Comparison of ENCODE assay signal across 34 mouse cellular contexts in the genomic region with DNA sequence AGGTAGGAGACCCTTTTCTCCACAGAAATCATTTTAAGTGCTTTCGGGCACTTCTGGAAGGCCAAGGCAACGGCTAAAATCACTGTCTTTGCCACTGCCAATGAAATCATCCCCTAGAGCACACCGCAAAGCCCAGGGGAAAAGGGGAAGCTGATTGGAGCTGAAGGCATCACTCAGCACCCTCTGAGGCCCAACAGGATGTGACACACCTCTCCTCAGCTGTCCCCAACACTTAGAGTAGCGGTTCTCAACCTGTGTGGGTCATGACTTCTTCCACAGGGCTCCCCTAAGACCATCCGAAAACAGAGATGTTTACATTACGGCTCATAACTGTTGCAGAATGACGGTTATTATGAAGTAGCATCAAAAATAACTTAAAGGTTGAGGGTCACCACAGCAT. TPM values are rescaled to one million over a fixed set of nuclear protein-coding genes. Genes with fewer than 3 reads are reported as not detected.
DNase-seq lines count a peak whose midpoint lies in the region; ATAC-seq and TF ChIP-seq lines count a peak whose summit lies in the region.
"Had no signal": no experiment of that assay in that cellular context is flagged by ENCODE, and none has a peak within 500 bp of the region (broad histone marks: within the 10 kb centered on the region; RNA-seq: fewer than 3 reads in every experiment).

No protein-coding gene starts in this region.

- no peak for TF ChIP-seq RAD21 in CH12.LX (IDR thresholded peaks at IDR 0.05; ENCODE audit: low read depth, low read length)

- H3K79me2 ChIP-seq in CH12.LX (replicated peaks; ENCODE audit: control insufficient read depth, extremely low read depth, insufficient read depth, poor library complexity, severe bottlenecking), result no peaks in the 10 kb centered on the region

- TF ChIP-seq CTCF in CH12.LX (conservative IDR thresholded peaks at IDR 0.05 in 1 of 2, IDR thresholded peaks at IDR 0.05 in 1 of 2; ENCODE audit: low read depth in 2 of 2, low read length in 2 of 2), result no peak
- no peak for TF ChIP-seq CTCF in layer of hippocampus, adult 2 months (conservative IDR thresholded peaks at IDR 0.05)

- WGBS in forebrain, embryonic 12.5 days, result 96% methylated on average over 7 of the region's 7 CpGs

- no peak overlapping the region for H3K9ac ChIP-seq in CH12.LX (ENCODE audit: insufficient read depth, low read depth)
- H3K9ac ChIP-seq in forebrain, embryonic 12.5 days, result no peak overlapping the region
- H3K9ac ChIP-seq: heart, embryonic 13.5 days; kidney, embryonic 15.5 days; limb, embryonic 12.5 days; liver, embryonic 12.5 days; lung, embryonic 14.5 days; midbrain, embryonic 12.5 days; neural tube, embryonic 13.5 days; stomach, embryonic 15.5 days had no signal

- ATAC-seq in hematopoietic stem cell, adult 5-6 weeks (replicated peaks in 1 of 2; ENCODE audit: insufficient read depth in 1 of 2, low FRiP score in 2 of 2, low TSS enrichment in 1 of 2, low read depth in 1 of 2, poor library complexity in 2 of 2, severe bottlenecking in 2 of 2), result peak; percentile 62 to 74; a peak in 3 of 4 replicates
- peak; percentile 88 for ATAC-seq in neutrophil, adult 5-6 weeks (ENCODE audit: extremely low read depth, insufficient number of reproducible peaks, low FRiP score, poor library complexity, severe bottlenecking)
- no peak for ATAC-seq in forebrain, embryonic 12.5 days (ENCODE audit: low FRiP score)
- ATAC-seq: forebrain, embryonic 16.5 days; hindbrain, embryonic 16.5 days; liver, embryonic 12.5 days had no signal

- H3K4me3 ChIP-seq in CH12.LX (replicated peaks in 1 of 3; ENCODE audit: low read depth in 2 of 3, low read length in 2 of 3, poor library complexity in 1 of 3), result no peak overlapping the region
- H3K4me3 ChIP-seq in forebrain, embryonic 12.5 days (replicated peaks), result no peak overlapping the region
- no peak overlapping the region for H3K4me3 ChIP-seq in layer of hippocampus, adult 2 months
- H3K4me3 ChIP-seq: gastrocnemius, adult 2 months; heart, adult 2 months; heart, embryonic 13.5 days; kidney, embryonic 15.5 days; left cerebral cortex, adult 2 months; limb, embryonic 12.5 days; liver, embryonic 12.5 days; megakaryocyte, embryonic 14.5 days; midbrain, embryonic 12.5 days; neural tube, embryonic 13.5 days; stomach, embryonic 15.5 days had no signal

- no peaks in the 10 kb centered on the region for H3K36me3 ChIP-seq in CH12.LX (replicated peaks in 1 of 2; ENCODE audit: control insufficient read depth in 1 of 2, insufficient read depth in 1 of 2, low read length in 1 of 2)
- no peaks in the 10 kb centered on the region for H3K36me3 ChIP-seq in forebrain, embryonic 12.5 days (replicated peaks)
- H3K36me3 ChIP-seq: heart, embryonic 13.5 days; kidney, embryonic 15.5 days; limb, embryonic 12.5 days; liver, embryonic 12.5 days; midbrain, embryonic 12.5 days; neural tube, embryonic 13.5 days; stomach, embryonic 15.5 days had no signal

- TF ChIP-seq POLR2A in CH12.LX (IDR thresholded peaks at IDR 0.05; ENCODE audit: low read depth, low read length), result no peak

- DNase-seq in adrenal gland, adult 2 months, result peak; percentile 3
- DNase-seq in adrenal gland, postnatal 10 days, result no peak
- DNase-seq in CH12.LX (ENCODE audit: extremely low read depth), result peak; percentile 93
- no peak for DNase-seq in right cerebral cortex, adult 2 months (ENCODE audit: low spot score in 2 of 2)
- DNase-seq in layer of hippocampus, adult 2 months (ENCODE audit: low spot score in 2 of 2), result no peak
- DNase-seq: adrenal gland, postnatal 25 days; cerebellum, adult 11-12 months; cerebellum, postnatal 10 days; gastrocnemius, adult 2 months; gastrocnemius, postnatal 36 days; heart, adult 2 months; heart, postnatal 10 days; kidney, adult 18-20 months; kidney, postnatal 25 days; lung, embryonic 14.5 days; lung, postnatal 14 days; right cerebral cortex, postnatal 14 days had no signal

- no peaks in the 10 kb centered on the region for H3K9me3 ChIP-seq in CH12.LX (replicated peaks; ENCODE audit: low read length)
- no peaks in the 10 kb centered on the region for H3K9me3 ChIP-seq in forebrain, embryonic 12.5 days
- H3K9me3 ChIP-seq: heart, embryonic 13.5 days; kidney, embryonic 15.5 days; limb, embryonic 12.5 days; liver, embryonic 12.5 days; megakaryocyte, embryonic 14.5 days; midbrain, embryonic 12.5 days; neural tube, embryonic 13.5 days; stomach, embryonic 15.5 days had no signal

- H3K27ac ChIP-seq in CH12.LX (ENCODE audit: insufficient read depth, low read depth), result no peak overlapping the region
- H3K27ac ChIP-seq in forebrain, embryonic 12.5 days, result no peak overlapping the region
- H3K27ac ChIP-seq in layer of hippocampus, adult 2 months, result no peak overlapping the region
- H3K27ac ChIP-seq: gastrocnemius, adult 2 months; heart, adult 2 months; heart, embryonic 13.5 days; kidney, embryonic 15.5 days; left cerebral cortex, adult 2 months; limb, embryonic 12.5 days; liver, embryonic 12.5 days; midbrain, embryonic 12.5 days; neural tube, embryonic 13.5 days; stomach, embryonic 15.5 days had no signal

- dilution Hi-C loops in CH12.LX (cut with MboI; ENCODE audit: extremely low pct_ligation_motif_present, extremely low pct_unique_long_range_greater_than_20kb, low sequenced_read_pairs), result no loop called here

- peak overlapping the region; percentile 76 for H3K4me2 ChIP-seq in CH12.LX (ENCODE audit: insufficient read depth, low read depth, poor library complexity, severe bottlenecking)
- no peak overlapping the region for H3K4me2 ChIP-seq in forebrain, embryonic 12.5 days
- H3K4me2 ChIP-seq: heart, embryonic 13.5 days; kidney, embryonic 15.5 days; limb, embryonic 12.5 days; liver, embryonic 12.5 days; lung, embryonic 14.5 days; midbrain, embryonic 12.5 days; neural tube, embryonic 13.5 days; stomach, embryonic 15.5 days had no signal

- in situ Hi-C loops in CH12.LX (cut with MboI; ENCODE audit: low pct_ligation_motif_present, low pct_unique_long_range_greater_than_20kb, low sequenced_read_pairs), result no loop called here

- peaks cover 16 to 41% of the 10 kb centered on the region in 2 experiments for H3K4me1 ChIP-seq in CH12.LX (ENCODE audit: control insufficient read depth in 1 of 2, insufficient read depth in 2 of 2)
- H3K4me1 ChIP-seq in forebrain, embryonic 12.5 days, result peaks cover 16% of the 10 kb centered on the region

- peak; percentile 41; the same call in 1 of the 2 replicates for TF ChIP-seq EP300 in CH12.LX (IDR thresholded peaks at IDR 0.05; ENCODE audit: low read length)

- no peaks in the 10 kb centered on the region for H3K27me3 ChIP-seq in CH12.LX (replicated peaks)
- H3K27me3 ChIP-seq in forebrain, embryonic 12.5 days, result no peaks in the 10 kb centered on the region
- H3K27me3 ChIP-seq: heart, embryonic 13.5 days; kidney, embryonic 15.5 days; limb, embryonic 12.5 days; midbrain, embryonic 12.5 days; neural tube, embryonic 13.5 days; stomach, embryonic 15.5 days had no signal

TF ChIP-seq in CH12.LX, 34 proteins besides CTCF, POLR2A, EP300 and RAD21 (continues in another document):
- TF ChIP-seq TBP (conservative IDR thresholded peaks at IDR 0.05; ENCODE audit: low read depth, low read length) (no peak), UBTF (IDR thresholded peaks at IDR 0.05; ENCODE audit: low read depth, low read length) (no peak), ZMIZ1 (IDR thresholded peaks at IDR 0.05; ENCODE audit: low read depth, low read length) (no peak), PAX5 (IDR thresholded peaks at IDR 0.05; ENCODE audit: low read length) (no peak), ZKSCAN1 (IDR thresholded peaks at IDR 0.05; ENCODE audit: borderline replicate concordance, low read depth, low read length) (no peak), MAFK (IDR thresholded peaks at IDR 0.05; ENCODE audit: insufficient replicate concordance, low read length) (no peak), ZC3H11A (IDR thresholded peaks at IDR 0.05; ENCODE audit: low read depth, low read length) (no peak), CHD2 (IDR thresholded peaks at IDR 0.05; ENCODE audit: low read length) (no peak), CHD1 (IDR thresholded peaks at IDR 0.05; ENCODE audit: low read depth, low read length) (no peak), GABPA (IDR thresholded peaks at IDR 0.05; ENCODE audit: insufficient replicate concordance, low read depth, low read length) (no peak), MEF2A (IDR thresholded peaks at IDR 0.05; ENCODE audit: borderline replicate concordance, low read depth, low read length) (no peak), POLR2AphosphoS2 (IDR thresholded peaks at IDR 0.05; ENCODE audit: low read depth, low read length) (no peak), MAX (IDR thresholded peaks at IDR 0.05; ENCODE audit: low read length) (no peak), NRF1 (IDR thresholded peaks at IDR 0.05; ENCODE audit: low read depth, low read length) (no peak), TCF12 (IDR thresholded peaks at IDR 0.05; ENCODE audit: low read depth, low read length) (peak; percentile 33; the same call in 1 of the 2 replicates), ELF1 (IDR thresholded peaks at IDR 0.05; ENCODE audit: low read depth, low read length) (no peak), IRF4 (IDR thresholded peaks at IDR 0.05; ENCODE audit: low read depth, low read length) (peak; percentile 37; the same call in 1 of the 2 replicates), JUND (conservative IDR thresholded peaks at IDR 0.05; ENCODE audit: low read depth, low read length) (no peak)

RNA-seq across cellular contexts. Expression of gene Cdc42ep4, which starts 10.0 kb away (rescaled TPM):
- total RNA-seq in adrenal gland, adult 2 months (2021), result 100 to 1,000 TPM in 1 of 2 experiments, 10 to 100 TPM in 1; 96.8 to 142 TPM
- polyA plus RNA-seq in adrenal gland, adult 2 months (2012; rRNA removed), result 155 and 228 TPM in 2 replicates
- total RNA-seq in adrenal gland, postnatal 10 days (2021), result 10 to 100 TPM; 60.1 to 72.8 TPM
- total RNA-seq in CH12.LX (2012; rRNA removed), result 2.6 and 3.4 TPM in 2 replicates
- 2.3 TPM in 2 replicates for total RNA-seq in CH12.LX (2014; rRNA removed)
- polyA plus RNA-seq in CH12.LX (2012; ENCODE audit: insufficient read length, low read depth), result 6.7 and 8.1 TPM in 2 replicates
- total RNA-seq in hematopoietic stem cell, adult 5-6 weeks (2017), result 6.1 and 7.9 TPM in 2 replicates
- total RNA-seq in neutrophil, adult 5-6 weeks (2017), result 14.5 and 17.9 TPM in 2 replicates
- polyA plus RNA-seq in forebrain, embryonic 12.5 days (2016; fragmentation: Nextera tagmentation; extraction: Ambion mirVana), result 109 and 113 TPM in 2 replicates
- total RNA-seq in layer of hippocampus, adult 2 months (2021), result 10 to 100 TPM; 30.5 to 35.2 TPM

RNA-seq across cellular contexts. Expression of gene Cpsf4l, which starts 51.8 kb away (rescaled TPM):
- total RNA-seq in adrenal gland, adult 2 months (2021), result 1 to 10 TPM in 1 of 2 experiments, under 1 TPM in 1; 0.46 to 1.2 TPM
- 0.09 TPM in 1 of 2 replicates, not detected in the other for polyA plus RNA-seq in adrenal gland, adult 2 months (2012; rRNA removed)
- total RNA-seq in adrenal gland, postnatal 10 days (2021), result 1 to 10 TPM in 1 of 2 experiments, under 1 TPM in 1; 0.79 to 2.2 TPM
- total RNA-seq in CH12.LX (2012; rRNA removed) (0.13 TPM in 1 of 2 replicates, not detected in the other), CH12.LX (2014; rRNA removed) (not detected in 2 replicates)
- 0.43 and 0.53 TPM in 2 replicates for polyA plus RNA-seq in CH12.LX (2012; ENCODE audit: insufficient read length, low read depth)
- not detected in 2 replicates for total RNA-seq in hematopoietic stem cell, adult 5-6 weeks (2017)
- total RNA-seq in neutrophil, adult 5-6 weeks (2017), result not detected in 2 replicates
- polyA plus RNA-seq in forebrain, embryonic 12.5 days (2016; fragmentation: Nextera tagmentation; extraction: Ambion mirVana), result 0.32 and 0.69 TPM in 2 replicates
- not detected for total RNA-seq in layer of hippocampus, adult 2 months (2021)
- total RNA-seq: gastrocnemius, adult 2 months; gastrocnemius, postnatal 36 days; heart, adult 2 months; heart, postnatal 10 days; layer of hippocampus, adult 18-20 months; layer of hippocampus, postnatal 14 days; left cerebral cortex, adult 2 months had no signal
- polyA plus RNA-seq: heart, adult 2 months; small intestine, adult 2 months had no signal

Comparison
In these comparisons a context has a peak if more than half of its experiments do, and no peak if none do; other contexts are left out.
1. DNase-seq: peak in adrenal gland, adult 2 months (single experiment) and CH12.LX (single experiment); none in adrenal gland, postnatal 10 days (single experiment), right cerebral cortex, adult 2 months (0 of 2) and layer of hippocampus, adult 2 months (0 of 2).